In genomic region chr7:130324716-130325401, GRCm38 (mm10) we compare ENCODE assay signal across 17 mouse cellular contexts.
A peak's percentile ranks its signal among the peaks of the same experiment; 100 is the strongest.
DNase-seq lines count a peak whose midpoint lies in the region; ATAC-seq and TF ChIP-seq lines count a peak whose summit lies in the region.
"Had no signal": no experiment of that assay in that cellular context is flagged by ENCODE, and none has a peak within 500 bp of the region (broad histone marks: within the 10 kb centered on the region; RNA-seq: fewer than 3 reads in every experiment).

No protein-coding gene starts in this region.

- H3K4me1 ChIP-seq in lung, embryonic 16.5 days (replicated peaks; ENCODE audit: control insufficient read depth, insufficient read depth, low read length): peaks cover 28% of the 10 kb centered on the region
- H3K4me1 ChIP-seq in embryonic facial prominence, embryonic 13.5 days: peaks cover 78% of the 10 kb centered on the region
- H3K4me1 ChIP-seq in limb, embryonic 14.5 days (ENCODE audit: control insufficient read depth, insufficient read depth, low read length): peaks cover 33% of the 10 kb centered on the region
- H3K4me1 ChIP-seq in intestine, embryonic 16.5 days (ENCODE audit: control insufficient read depth, insufficient read depth, low read length): peaks cover 16% of the 10 kb centered on the region
- H3K4me1 ChIP-seq: megakaryocyte, embryonic 14.5 days had no signal

- 49% methylated on average over 14 of the region's 14 CpGs for WGBS in lung, embryonic 16.5 days
- WGBS in embryonic facial prominence, embryonic 13.5 days: 35% methylated on average over 14 of the region's 14 CpGs
- WGBS in limb, embryonic 14.5 days: 32% methylated on average over 14 of the region's 14 CpGs
- 59% methylated on average over 14 of the region's 14 CpGs for whole genome bisulfite sequencing in intestine, embryonic 16.5 days

- no peak for DNase-seq in lung, postnatal 36 days
- DNase-seq in limb, embryonic 14.5 days (ENCODE audit: low spot score): peak; percentile 53
- no peak for DNase-seq in right cerebral cortex, postnatal 4 days
- DNase-seq: cerebellum, adult 11 months; gastrocnemius, postnatal 25 days; lung, embryonic 14.5 days; thymus, postnatal 25 days had no signal

- no peaks in the 10 kb centered on the region for H3K36me3 ChIP-seq in lung, embryonic 16.5 days (ENCODE audit: control insufficient read depth, insufficient read depth, low read length)
- H3K36me3 ChIP-seq in embryonic facial prominence, embryonic 13.5 days: no peaks in the 10 kb centered on the region
- H3K36me3 ChIP-seq in limb, embryonic 14.5 days (ENCODE audit: control insufficient read depth, insufficient read depth, low read length): no peaks in the 10 kb centered on the region
- no peaks in the 10 kb centered on the region for H3K36me3 ChIP-seq in intestine, embryonic 16.5 days (ENCODE audit: control insufficient read depth, insufficient read depth, low read length)
- H3K36me3 ChIP-seq: kidney, embryonic 15.5 days; neural tube, embryonic 13.5 days had no signal

- peak overlapping the region; percentile 60; the same call in 1 of the 2 replicates for H3K27ac ChIP-seq in lung, embryonic 16.5 days (ENCODE audit: low read length)
- H3K27ac ChIP-seq in embryonic facial prominence, embryonic 13.5 days: peak overlapping the region; percentile 77
- H3K27ac ChIP-seq in limb, embryonic 14.5 days (replicated peaks; ENCODE audit: low read depth, low read length): 0 out of 2 replicates have a peak overlapping the region, but pooled peaks have one; percentile 28
- H3K27ac ChIP-seq in intestine, embryonic 16.5 days (ENCODE audit: low read length): no peak overlapping the region
- H3K27ac ChIP-seq: hindbrain, postnatal 0 days; kidney, embryonic 15.5 days; neural tube, embryonic 13.5 days had no signal

- no peak for TF ChIP-seq POLR2A in limb, embryonic 14.5 days (IDR thresholded peaks at IDR 0.05; ENCODE audit: borderline replicate concordance, extremely low read depth, insufficient read depth, insufficient read length)

- H3K4me2 ChIP-seq in lung, embryonic 16.5 days (ENCODE audit: low read depth, low read length): no peak overlapping the region
- no peak overlapping the region for H3K4me2 ChIP-seq in embryonic facial prominence, embryonic 13.5 days
- H3K4me2 ChIP-seq in limb, embryonic 14.5 days (replicated peaks; ENCODE audit: low read depth, low read length, severe bottlenecking): no peak overlapping the region
- no peak overlapping the region for H3K4me2 ChIP-seq in intestine, embryonic 16.5 days (ENCODE audit: low read depth, low read length)
- H3K4me2 ChIP-seq: heart, embryonic 11.5 days; kidney, embryonic 15.5 days; lung, embryonic 14.5 days; neural tube, embryonic 13.5 days had no signal

- no peaks in the 10 kb centered on the region for H3K9me3 ChIP-seq in lung, embryonic 16.5 days (ENCODE audit: control insufficient read depth, low read length)
- H3K9me3 ChIP-seq in embryonic facial prominence, embryonic 13.5 days: no peaks in the 10 kb centered on the region
- H3K9me3 ChIP-seq in limb, embryonic 14.5 days (ENCODE audit: control insufficient read depth, low read length): no peaks in the 10 kb centered on the region
- no peaks in the 10 kb centered on the region for H3K9me3 ChIP-seq in intestine, embryonic 16.5 days (ENCODE audit: control insufficient read depth, low read length)
- H3K9me3 ChIP-seq: kidney, embryonic 15.5 days; neural tube, embryonic 13.5 days had no signal

- H3K9ac ChIP-seq in lung, embryonic 16.5 days (ENCODE audit: low read length): no peak overlapping the region; the same call in 1 of the 2 replicates
- 0 out of 2 replicates have a peak overlapping the region, but pooled peaks have one; percentile 16 for H3K9ac ChIP-seq in embryonic facial prominence, embryonic 13.5 days
- no peak overlapping the region for H3K9ac ChIP-seq in limb, embryonic 14.5 days (ENCODE audit: low read depth, low read length, severe bottlenecking)
- no peak overlapping the region for H3K9ac ChIP-seq in intestine, embryonic 16.5 days (ENCODE audit: low read depth, low read length)
- H3K9ac ChIP-seq: kidney, embryonic 15.5 days; lung, embryonic 14.5 days; neural tube, embryonic 13.5 days had no signal

- no peak overlapping the region for H3K4me3 ChIP-seq in lung, embryonic 16.5 days (ENCODE audit: low read length)
- H3K4me3 ChIP-seq in embryonic facial prominence, embryonic 13.5 days: no peak overlapping the region
- H3K4me3 ChIP-seq in limb, embryonic 14.5 days (replicated peaks; ENCODE audit: low read length): no peak overlapping the region
- H3K4me3 ChIP-seq in intestine, embryonic 16.5 days (ENCODE audit: low read length): no peak overlapping the region
- H3K4me3 ChIP-seq: kidney, embryonic 15.5 days; megakaryocyte, embryonic 14.5 days; neural tube, embryonic 13.5 days had no signal

- H3K27me3 ChIP-seq in lung, embryonic 16.5 days (ENCODE audit: control insufficient read depth, insufficient read depth, low read depth, low read length): no peaks in the 10 kb centered on the region
- no peaks in the 10 kb centered on the region for H3K27me3 ChIP-seq in embryonic facial prominence, embryonic 13.5 days
- no peaks in the 10 kb centered on the region for H3K27me3 ChIP-seq in limb, embryonic 14.5 days (ENCODE audit: control insufficient read depth, insufficient read depth, low read length)
- H3K27me3 ChIP-seq in intestine, embryonic 16.5 days (replicated peaks; ENCODE audit: control insufficient read depth, insufficient read depth, low read length): no peaks in the 10 kb centered on the region

- ATAC-seq in lung, embryonic 16.5 days (ENCODE audit: low read depth): no peak
- ATAC-seq in embryonic facial prominence, embryonic 13.5 days (ENCODE audit: insufficient number of reproducible peaks, insufficient read depth, low FRiP score, low TSS enrichment, low read depth): no peak
- no peak for ATAC-seq in limb, embryonic 14.5 days (ENCODE audit: low FRiP score, low read depth)
- ATAC-seq in intestine, embryonic 16.5 days: no peak
- ATAC-seq in inflammation-experienced regulatory T-cells, adult 6 months: no peak
- ATAC-seq: activated CD4-positive, CD25-positive, alpha-beta regulatory T cell, adult 4 months; hindbrain, postnatal 0 days had no signal
